ENCODE assay signal across 20 mouse cellular contexts in the genomic region with DNA sequence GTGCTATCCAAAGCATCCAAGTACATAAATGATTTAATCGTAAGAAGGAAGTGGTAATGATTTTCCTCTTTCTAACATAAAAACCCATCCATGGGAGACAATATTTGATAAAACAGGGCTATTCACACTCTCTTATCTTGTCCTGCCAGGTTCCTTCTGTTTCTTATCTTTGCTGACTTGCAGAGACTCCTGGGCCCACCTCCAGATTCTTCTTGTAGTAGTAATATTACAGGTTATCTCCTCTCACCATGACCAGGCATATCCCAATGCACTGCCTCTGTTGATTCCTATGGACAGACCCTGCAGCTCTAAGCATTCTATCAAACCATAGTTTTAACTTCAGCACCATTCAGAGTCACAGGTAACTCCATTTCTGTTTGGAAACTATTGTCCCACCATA.
"Had no signal": no experiment of that assay in that cellular context is flagged by ENCODE, and none has a peak within 500 bp of the region (broad histone marks: within the 10 kb centered on the region; RNA-seq: fewer than 3 reads in every experiment).

No protein-coding gene starts in this region.

- H3K9ac ChIP-seq: intestine, embryonic 15.5 days; kidney, embryonic 15.5 days; limb, embryonic 13.5 days; liver, embryonic 12.5 days; liver, embryonic 15.5 days; lung, embryonic 15.5 days; midbrain, embryonic 12.5 days; stomach, embryonic 15.5 days had no signal

- H3K27me3 ChIP-seq: intestine, embryonic 15.5 days; kidney, embryonic 15.5 days; limb, embryonic 13.5 days; liver, embryonic 12.5 days; liver, embryonic 15.5 days; lung, embryonic 15.5 days; midbrain, embryonic 12.5 days; stomach, embryonic 15.5 days had no signal

- H3K36me3 ChIP-seq: intestine, embryonic 15.5 days; kidney, embryonic 15.5 days; limb, embryonic 10.5 days; limb, embryonic 13.5 days; liver, embryonic 12.5 days; liver, embryonic 15.5 days; lung, embryonic 15.5 days; midbrain, embryonic 12.5 days; stomach, embryonic 15.5 days had no signal

- ATAC-seq: intestine, embryonic 15.5 days; liver, embryonic 12.5 days had no signal

- H3K4me1 ChIP-seq: intestine, embryonic 15.5 days; kidney, embryonic 15.5 days; limb, embryonic 10.5 days; limb, embryonic 13.5 days; liver, embryonic 12.5 days; liver, embryonic 15.5 days; lung, embryonic 15.5 days; midbrain, embryonic 12.5 days; stomach, embryonic 15.5 days had no signal

- H3K4me2 ChIP-seq: intestine, embryonic 15.5 days; kidney, embryonic 15.5 days; limb, embryonic 13.5 days; liver, embryonic 12.5 days; liver, embryonic 15.5 days; lung, embryonic 15.5 days; midbrain, embryonic 12.5 days; stomach, embryonic 15.5 days had no signal

- H3K4me3 ChIP-seq: intestine, embryonic 15.5 days; kidney, embryonic 15.5 days; limb, embryonic 10.5 days; limb, embryonic 13.5 days; liver, embryonic 12.5 days; liver, embryonic 15.5 days; lung, embryonic 15.5 days; midbrain, embryonic 12.5 days; stomach, embryonic 15.5 days had no signal

- H3K27ac ChIP-seq: intestine, embryonic 15.5 days; kidney, embryonic 15.5 days; limb, embryonic 10.5 days; limb, embryonic 13.5 days; liver, embryonic 12.5 days; liver, embryonic 15.5 days; lung, embryonic 15.5 days; midbrain, embryonic 12.5 days; stomach, embryonic 15.5 days had no signal

- DNase-seq: kidney, adult 11 months; kidney, adult 8-10 months; kidney, postnatal 10 days; kidney, postnatal 36 days; liver; lung, adult 18-20 months; lung, postnatal 14 days; lung, postnatal 4 days; right cerebral cortex, postnatal 14 days; right cerebral cortex, postnatal 4 days; thymus, postnatal 25 days had no signal

- H3K9me3 ChIP-seq: intestine, embryonic 15.5 days; kidney, embryonic 15.5 days; limb, embryonic 10.5 days; limb, embryonic 13.5 days; liver, embryonic 12.5 days; liver, embryonic 15.5 days; lung, embryonic 15.5 days; midbrain, embryonic 12.5 days; stomach, embryonic 15.5 days had no signal
